8 mouse cellular contexts compared by ENCODE assay signal in genomic region chr9:97011454-97012195, GRCm38 (mm10). TPM values are rescaled to one million over a fixed set of nuclear protein-coding genes. Genes with fewer than 3 reads are reported as not detected.
DNase-seq lines count a peak whose midpoint lies in the region.

No protein-coding gene starts in this region.

- peak; percentile 38 to 76 for DNase-seq in adrenal gland, adult (ENCODE audit: inconsistent age in 2 of 2, low spot score in 1 of 2)
- DNase-seq in adrenal gland, postnatal 4 days (ENCODE audit: low spot score in 2 of 2), result no peak
- peak; percentile 53 for DNase-seq in ovary, adult 18-20 months (ENCODE audit: low spot score)
- no peak for DNase-seq in ovary, postnatal 10 days (ENCODE audit: low spot score)
- peak; percentile 35 to 43 for DNase-seq in layer of hippocampus, postnatal 36 days
- peak; percentile 29 for DNase-seq in right cerebral cortex, postnatal 25 days
- DNase-seq in thymus, postnatal 14 days, result no peak
- DNase-seq in T-cell, adult 2 months (ENCODE audit: low spot score), result no peak

RNA-seq across cellular contexts. Expression of gene Spsb4, which starts 7.0 kb away (rescaled TPM):
- total RNA-seq in adrenal gland, postnatal 4 days (2021), result 10 to 100 TPM in 1 of 2 experiments, 1 to 10 TPM in 1; 4.5 to 10.1 TPM
- 1 to 10 TPM; 4.7 to 5.9 TPM for total RNA-seq in layer of hippocampus, postnatal 36 days (2021)

Comparison
In these comparisons a context has a peak if more than half of its experiments do, and no peak if none do; other contexts are left out.
1. DNase-seq: peak in adrenal gland, adult (2 of 2), ovary, adult 18-20 months (single experiment), layer of hippocampus, postnatal 36 days (2 of 2) and right cerebral cortex, postnatal 25 days (single experiment); none in adrenal gland, postnatal 4 days (0 of 2), ovary, postnatal 10 days (single experiment), thymus, postnatal 14 days (single experiment) and T-cell, adult 2 months (single experiment).